Mouse (Mus musculus): ENCODE data around the gene Rgl3. TPM values are rescaled to one million over a fixed set of nuclear protein-coding genes. Genes with fewer than 3 reads are reported as not detected.

Gene Rgl3
- polyA plus RNA-seq, 1 experiment from 2014 or later: 1.7 TPM

DNA sequence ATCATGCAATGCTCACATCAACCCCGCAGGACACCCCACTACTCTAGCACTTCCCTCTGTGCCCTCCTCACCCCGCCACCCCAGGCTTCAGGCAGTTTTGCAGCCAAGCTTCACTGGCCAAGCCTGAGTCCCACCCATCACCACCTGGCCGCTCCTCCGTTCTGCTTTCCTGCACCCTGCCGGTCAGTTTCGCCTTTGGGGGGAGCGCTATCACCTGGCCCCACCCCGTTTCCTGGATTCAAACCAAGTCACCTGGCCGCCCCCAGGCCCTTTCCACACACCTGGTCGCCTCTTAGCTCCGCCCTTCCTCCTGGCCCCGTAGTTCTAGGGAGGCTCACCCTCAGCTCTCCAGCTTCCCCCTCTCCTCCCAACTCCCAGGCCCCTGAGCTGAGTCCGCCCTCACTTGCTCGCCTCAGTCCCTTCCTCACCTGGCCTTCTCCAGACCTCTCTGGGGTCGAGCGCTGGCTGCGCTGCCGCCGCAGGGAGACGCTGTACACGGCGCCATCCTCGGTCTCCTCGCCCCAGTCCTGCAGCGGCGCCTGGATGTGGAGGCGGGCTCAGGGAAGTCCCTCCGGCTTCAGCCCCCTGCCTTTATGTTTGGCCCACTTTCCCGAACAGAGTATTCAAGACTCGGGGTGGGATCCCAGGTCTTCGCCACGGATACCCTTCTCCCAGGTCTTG is 685 bp downstream of the Rgl3 start:
- Histone ChIP-seq H3K9ac (ENCODE audit: low read depth, low read length) (peak overlapping the region; percentile 63), H3K9me3 (ENCODE audit: control insufficient read depth, low read length) (no peaks in the 10 kb centered on the region), H3K4me3 (ENCODE audit: low read length) (peak overlapping the region; percentile 54), H3K36me3 (ENCODE audit: control insufficient read depth, insufficient read depth, low read length) (no peaks in the 10 kb centered on the region), H3K4me1 (ENCODE audit: control insufficient read depth, insufficient read depth, low read length) (peaks cover 26% of the 10 kb centered on the region), H3K27ac (ENCODE audit: low read length) (no peak overlapping the region), H3K4me2 (ENCODE audit: low read depth, low read length) (peak overlapping the region; percentile 68), H3K27me3 (replicated peaks; ENCODE audit: control insufficient read depth, insufficient read depth, low read length) (peaks cover 63% of the 10 kb centered on the region)
- 1% methylated on average over 32 of the region's 32 CpGs for WGBS
- ATAC-seq: peak; percentile 55

DNA sequence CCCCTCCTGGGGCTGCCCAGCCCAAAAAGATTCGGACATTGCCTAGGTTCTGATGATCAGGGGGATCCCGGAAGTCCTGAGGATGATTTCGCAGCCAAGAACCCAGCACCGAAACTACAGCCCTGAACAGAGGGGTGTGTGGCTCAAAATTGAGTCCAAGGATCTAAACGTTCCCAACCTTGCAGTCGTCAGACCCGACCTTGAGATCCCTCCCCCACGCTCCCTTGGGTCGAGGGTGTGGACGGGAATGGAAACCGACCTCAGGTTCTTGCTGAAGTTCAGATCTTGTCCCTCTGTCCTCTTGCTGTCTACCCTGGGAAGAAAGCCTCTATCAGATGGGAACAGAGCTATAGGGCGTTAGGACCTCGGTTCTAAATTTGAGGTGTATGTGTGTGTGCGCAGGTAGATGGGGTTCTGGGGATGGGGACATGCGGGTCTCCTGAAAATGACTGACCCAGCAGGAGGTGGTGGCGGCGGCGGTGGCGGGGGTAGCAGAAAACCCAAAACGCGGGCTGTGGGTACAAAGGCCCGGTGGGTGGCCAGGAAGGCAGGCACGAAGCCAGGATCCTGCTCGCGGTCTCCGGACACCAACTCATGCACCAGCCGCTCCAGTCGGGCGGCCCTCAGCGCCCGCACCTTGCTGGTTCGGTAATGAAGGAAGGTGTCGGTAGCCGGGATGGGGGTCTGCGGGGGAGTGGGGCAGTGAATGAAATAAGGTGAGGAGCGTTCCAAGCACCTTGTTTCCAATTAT is 1.5 kb downstream of the Rgl3 start:
- H3K4me1 ChIP-seq (ENCODE audit: control insufficient read depth, insufficient read depth, low read length): peaks cover 26% of the 10 kb centered on the region
- no peak for ATAC-seq
- WGBS: 9% methylated on average over 36 of the region's 36 CpGs
- H3K36me3 ChIP-seq (ENCODE audit: control insufficient read depth, insufficient read depth, low read length): no peaks in the 10 kb centered on the region
- no peak overlapping the region for H3K9ac ChIP-seq (ENCODE audit: low read depth, low read length)
- H3K9me3 ChIP-seq (ENCODE audit: control insufficient read depth, low read length): no peaks in the 10 kb centered on the region
- H3K4me3 ChIP-seq (ENCODE audit: low read length): peak overlapping the region; percentile 54; the same call in 1 of the 2 replicates
- H3K4me2 ChIP-seq (ENCODE audit: low read depth, low read length): peak overlapping the region; percentile 68
- H3K27ac ChIP-seq (ENCODE audit: low read length): no peak overlapping the region
- peaks cover 59% of the 10 kb centered on the region for H3K27me3 ChIP-seq (replicated peaks; ENCODE audit: control insufficient read depth, insufficient read depth, low read length)

DNA sequence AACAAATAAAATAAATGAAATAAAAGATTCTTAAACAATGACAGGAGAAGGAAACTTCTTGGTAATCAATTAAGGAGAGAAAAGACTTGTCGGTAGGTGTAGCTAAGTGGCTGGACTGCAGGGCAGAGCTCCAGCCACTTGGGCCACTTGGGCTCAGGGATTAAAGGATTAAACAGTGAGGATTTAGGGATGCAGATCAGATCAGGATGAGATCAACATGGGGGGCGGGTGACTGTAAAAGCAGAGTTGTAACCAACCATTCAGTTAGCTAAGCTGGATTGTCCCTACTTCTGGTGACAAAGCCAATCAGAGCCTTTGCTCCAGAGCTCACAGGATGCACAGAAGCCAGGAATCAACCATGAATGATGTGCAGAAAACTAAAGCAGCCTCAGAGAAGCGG is 5.3 kb downstream of the Rgl3 start:
- WGBS: 32% methylated on average over 3 of the region's 3 CpGs
- peaks cover 23% of the 10 kb centered on the region for H3K27me3 ChIP-seq (replicated peaks; ENCODE audit: control insufficient read depth, insufficient read depth, low read length)
- ATAC-seq: no peak
- no peak overlapping the region for H3K4me2 ChIP-seq (ENCODE audit: low read depth, low read length)
- H3K9me3 ChIP-seq (ENCODE audit: control insufficient read depth, low read length): no peaks in the 10 kb centered on the region
- H3K27ac ChIP-seq (ENCODE audit: low read length): no peak overlapping the region
- H3K36me3 ChIP-seq (ENCODE audit: control insufficient read depth, insufficient read depth, low read length): no peaks in the 10 kb centered on the region
- H3K4me1 ChIP-seq (ENCODE audit: control insufficient read depth, insufficient read depth, low read length): peaks cover 15% of the 10 kb centered on the region
- no peak overlapping the region for H3K4me3 ChIP-seq (ENCODE audit: low read length)
- H3K9ac ChIP-seq (ENCODE audit: low read depth, low read length): no peak overlapping the region

DNA sequence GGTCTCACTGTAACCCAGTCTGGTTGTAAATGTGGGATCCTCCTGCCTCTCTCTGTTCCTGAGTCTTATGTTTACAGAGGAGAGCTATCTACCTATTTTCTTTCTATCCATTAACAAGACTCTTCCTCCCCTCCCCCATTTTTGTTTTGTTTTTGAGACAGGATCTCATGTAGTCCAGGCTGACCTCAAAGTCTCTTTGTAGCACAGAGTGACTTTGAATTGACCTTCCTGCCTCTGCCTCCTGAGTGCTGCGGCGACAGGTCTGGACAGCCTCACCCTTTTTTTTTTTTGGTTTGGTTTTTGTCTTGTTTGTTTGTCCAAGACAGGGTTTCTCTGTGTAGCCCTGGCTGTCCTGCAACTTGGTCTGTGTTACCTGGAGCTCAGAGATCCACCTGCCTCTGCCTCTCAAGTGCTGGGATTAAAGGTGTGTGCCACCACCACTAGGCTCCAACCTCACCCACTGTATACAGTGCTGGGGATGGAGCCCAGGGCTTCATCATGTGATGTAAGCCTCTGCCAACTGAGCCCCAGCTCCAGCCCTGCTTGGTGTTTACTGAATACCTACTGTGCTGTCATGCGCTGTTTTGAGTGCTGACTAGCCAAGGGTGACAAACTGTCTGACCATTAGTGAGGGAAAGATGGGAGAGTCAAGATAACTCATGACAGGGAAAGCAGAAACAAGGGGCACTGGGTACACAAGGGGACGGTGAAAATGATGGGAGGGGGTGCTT is 10.7 kb downstream of the Rgl3 start:
- no peak overlapping the region for H3K27ac ChIP-seq (ENCODE audit: low read length)
- H3K9me3 ChIP-seq (ENCODE audit: control insufficient read depth, low read length): no peaks in the 10 kb centered on the region
- H3K4me3 ChIP-seq (ENCODE audit: low read length): no peak overlapping the region
- H3K9ac ChIP-seq (ENCODE audit: low read depth, low read length): no peak overlapping the region
- no peak overlapping the region for H3K4me2 ChIP-seq (ENCODE audit: low read depth, low read length)
- H3K4me1 ChIP-seq (ENCODE audit: control insufficient read depth, insufficient read depth, low read length): no peaks in the 10 kb centered on the region
- no peaks in the 10 kb centered on the region; the same call in 1 of the 2 replicates for H3K27me3 ChIP-seq (replicated peaks; ENCODE audit: control insufficient read depth, insufficient read depth, low read length)
- ATAC-seq: no peak
- no peaks in the 10 kb centered on the region for H3K36me3 ChIP-seq (ENCODE audit: control insufficient read depth, insufficient read depth, low read length)
- 80% methylated on average over 4 of the region's 4 CpGs for WGBS

DNA sequence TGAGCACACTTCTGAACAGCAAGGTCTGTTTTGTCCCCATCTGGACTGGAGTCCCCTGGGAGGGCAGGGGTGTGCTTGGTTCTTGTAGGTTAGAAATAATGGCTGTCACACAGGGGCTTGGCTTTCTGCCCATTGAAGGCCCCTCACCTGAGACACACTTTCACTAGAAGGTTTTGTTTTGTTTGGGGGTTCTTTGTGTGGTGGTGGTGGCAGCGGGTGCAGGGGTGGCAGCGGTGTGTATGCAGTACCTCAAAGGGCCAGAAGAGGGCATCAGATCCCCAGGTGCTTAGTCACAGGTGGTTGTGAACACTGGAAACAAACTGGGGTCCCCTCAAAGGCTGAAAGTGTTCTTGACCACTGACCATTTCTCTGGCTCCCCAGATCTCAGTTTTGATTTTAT is 11.3 kb downstream of the Rgl3 start:
- no peak overlapping the region for H3K27ac ChIP-seq (ENCODE audit: low read length)
- H3K9me3 ChIP-seq (ENCODE audit: control insufficient read depth, low read length): no peaks in the 10 kb centered on the region
- 24% methylated on average over 2 of the region's 2 CpGs for WGBS
- ATAC-seq: no peak
- H3K4me3 ChIP-seq (ENCODE audit: low read length): no peak overlapping the region
- H3K4me2 ChIP-seq (ENCODE audit: low read depth, low read length): no peak overlapping the region
- no peak overlapping the region for H3K9ac ChIP-seq (ENCODE audit: low read depth, low read length)
- no peaks in the 10 kb centered on the region for H3K4me1 ChIP-seq (ENCODE audit: control insufficient read depth, insufficient read depth, low read length)
- no peaks in the 10 kb centered on the region for H3K36me3 ChIP-seq (ENCODE audit: control insufficient read depth, insufficient read depth, low read length)
- H3K27me3 ChIP-seq (replicated peaks; ENCODE audit: control insufficient read depth, insufficient read depth, low read length): no peaks in the 10 kb centered on the region; the same call in 1 of the 2 replicates

DNA sequence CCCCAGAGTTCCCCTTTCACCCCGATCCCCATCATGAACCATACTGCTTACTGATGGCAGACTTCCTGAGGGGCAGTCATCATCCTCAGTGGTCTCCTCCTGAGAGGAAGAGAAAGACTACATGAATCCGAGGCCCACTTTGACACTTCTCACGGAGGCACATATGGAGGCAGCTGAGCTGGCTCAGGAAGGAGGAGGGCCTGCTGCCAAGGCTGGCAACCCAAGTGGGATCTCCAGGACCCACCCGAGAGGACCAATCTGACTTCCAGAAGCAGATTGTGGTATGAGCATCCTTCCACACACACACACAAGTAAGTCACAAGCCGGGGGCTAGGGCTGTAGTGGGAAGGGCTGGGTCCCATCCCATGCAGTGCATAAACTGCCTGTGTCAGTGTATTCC is 11.9 kb downstream of the Rgl3 start:
- H3K4me1 ChIP-seq (ENCODE audit: control insufficient read depth, insufficient read depth, low read length): no peaks in the 10 kb centered on the region
- no peak for ATAC-seq
- 88% methylated on average over 5 of the region's 5 CpGs for WGBS

DNA sequence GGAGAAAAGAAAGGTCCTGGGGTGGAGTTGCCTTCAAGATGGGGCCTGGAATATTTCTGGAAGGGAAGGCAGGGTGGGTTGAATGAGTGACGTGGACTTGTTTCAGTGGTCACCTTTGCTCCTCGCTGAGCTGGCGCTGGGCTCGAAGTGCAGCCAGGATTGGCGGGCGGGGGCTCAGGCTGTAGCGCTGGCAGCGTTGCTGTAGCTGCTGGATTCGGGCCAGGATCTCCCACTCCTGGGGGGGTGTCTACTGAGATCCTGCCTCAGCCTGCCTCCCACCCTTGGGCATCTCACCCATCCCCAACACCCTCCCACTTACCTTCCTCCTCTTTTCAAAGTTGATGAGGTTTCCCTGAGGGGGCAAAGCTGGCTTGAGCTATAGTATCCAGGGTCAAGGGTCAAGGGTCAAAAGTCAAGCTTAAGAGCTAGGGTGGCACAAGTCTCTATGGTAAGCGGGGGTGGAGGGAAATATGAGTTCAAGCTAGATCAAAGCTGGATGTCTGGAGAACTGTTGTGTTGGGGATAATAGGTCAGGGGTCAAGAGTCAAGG is 12.5 kb downstream of the Rgl3 start:
- 80% methylated on average over 10 of the region's 10 CpGs for WGBS
- Histone ChIP-seq H3K27me3 (replicated peaks; ENCODE audit: control insufficient read depth, insufficient read depth, low read length) (no peaks in the 10 kb centered on the region; the same call in 1 of the 2 replicates), H3K4me2 (ENCODE audit: low read depth, low read length) (no peak overlapping the region), H3K4me3 (ENCODE audit: low read length) (no peak overlapping the region), H3K27ac (ENCODE audit: low read length) (no peak overlapping the region), H3K36me3 (ENCODE audit: control insufficient read depth, insufficient read depth, low read length) (no peaks in the 10 kb centered on the region), H3K9me3 (ENCODE audit: control insufficient read depth, low read length) (no peaks in the 10 kb centered on the region), H3K4me1 (ENCODE audit: control insufficient read depth, insufficient read depth, low read length) (no peaks in the 10 kb centered on the region), H3K9ac (ENCODE audit: low read depth, low read length) (no peak overlapping the region)
- no peak for ATAC-seq

More for the DNA sequence above, 11.9 kb downstream of the Rgl3 start:
- Histone ChIP-seq H3K27ac (ENCODE audit: low read length) (no peak overlapping the region), H3K4me3 (ENCODE audit: low read length) (no peak overlapping the region), H3K9ac (ENCODE audit: low read depth, low read length) (no peak overlapping the region), H3K36me3 (ENCODE audit: control insufficient read depth, insufficient read depth, low read length) (no peaks in the 10 kb centered on the region), H3K9me3 (ENCODE audit: control insufficient read depth, low read length) (no peaks in the 10 kb centered on the region), H3K27me3 (replicated peaks; ENCODE audit: control insufficient read depth, insufficient read depth, low read length) (no peaks in the 10 kb centered on the region; the same call in 1 of the 2 replicates), H3K4me2 (ENCODE audit: low read depth, low read length) (no peak overlapping the region)

DNA sequence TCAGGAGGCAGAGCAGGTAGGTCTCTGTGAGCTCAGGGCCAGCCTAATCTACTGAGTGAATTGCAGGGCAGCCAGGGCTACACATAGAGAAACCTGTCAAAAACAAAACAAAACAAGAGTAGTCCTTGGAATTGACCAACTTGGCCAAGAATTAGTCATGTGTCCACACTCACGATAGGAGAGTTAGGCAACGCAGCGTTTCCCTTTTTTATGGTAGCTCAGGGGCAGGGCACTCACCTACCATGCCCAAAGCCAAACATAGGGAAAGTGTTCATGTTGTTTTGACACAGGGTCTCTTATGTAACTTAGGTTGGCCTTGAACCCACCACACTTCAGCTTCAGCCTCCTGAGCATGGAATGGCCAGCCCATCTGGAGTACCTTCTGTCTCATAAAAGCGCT is 19.9 kb downstream of the Rgl3 start:
- Histone ChIP-seq H3K4me3 (ENCODE audit: low read length) (no peak overlapping the region), H3K4me2 (ENCODE audit: low read depth, low read length) (no peak overlapping the region), H3K9ac (ENCODE audit: low read depth, low read length) (no peak overlapping the region), H3K27ac (ENCODE audit: low read length) (no peak overlapping the region), H3K9me3 (ENCODE audit: control insufficient read depth, low read length) (no peaks in the 10 kb centered on the region), H3K36me3 (ENCODE audit: control insufficient read depth, insufficient read depth, low read length) (no peaks in the 10 kb centered on the region), H3K27me3 (replicated peaks; ENCODE audit: control insufficient read depth, insufficient read depth, low read length) (no peaks in the 10 kb centered on the region), H3K4me1 (ENCODE audit: control insufficient read depth, insufficient read depth, low read length) (no peaks in the 10 kb centered on the region)
- ATAC-seq: no peak
- 82% methylated on average over 4 of the region's 4 CpGs for WGBS

DNA sequence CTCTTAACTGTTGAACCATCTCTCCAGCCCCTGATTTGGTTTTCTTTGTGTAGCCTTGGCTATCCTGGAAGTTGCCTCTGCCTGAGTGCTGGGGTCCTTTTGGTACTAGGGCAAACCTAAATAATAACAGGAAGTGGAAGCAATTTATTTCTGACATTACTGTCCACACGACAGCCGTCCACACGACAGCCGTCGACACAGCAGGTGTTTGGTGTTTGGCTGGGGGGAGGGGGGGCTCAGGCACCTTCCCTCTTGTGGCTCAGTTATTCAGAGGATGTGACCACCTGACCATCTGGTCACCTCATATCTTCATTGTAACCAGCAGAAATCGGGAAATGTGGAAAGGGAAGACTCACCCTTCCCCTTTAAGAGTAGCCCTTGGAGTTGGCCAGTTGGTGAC is 20.4 kb downstream of the Rgl3 start:
- Histone ChIP-seq H3K9ac (ENCODE audit: low read depth, low read length) (no peak overlapping the region), H3K9me3 (ENCODE audit: control insufficient read depth, low read length) (no peaks in the 10 kb centered on the region), H3K36me3 (ENCODE audit: control insufficient read depth, insufficient read depth, low read length) (no peaks in the 10 kb centered on the region), H3K27ac (ENCODE audit: low read length) (no peak overlapping the region), H3K27me3 (replicated peaks; ENCODE audit: control insufficient read depth, insufficient read depth, low read length) (no peaks in the 10 kb centered on the region), H3K4me3 (ENCODE audit: low read length) (no peak overlapping the region), H3K4me1 (ENCODE audit: control insufficient read depth, insufficient read depth, low read length) (no peaks in the 10 kb centered on the region), H3K4me2 (ENCODE audit: low read depth, low read length) (no peak overlapping the region)
- WGBS: 60% methylated on average over 6 of the region's 6 CpGs
- ATAC-seq: no peak

All from intestine, embryonic 16.5 days (tissue).